Mouse (Mus musculus) midbrain, embryonic 11.5 days (tissue): ENCODE measurements at regions not wholly inside any gene's neighbourhood (a gene's known extent, or its start where the extent isn't known, plus 50 kb on each side); places are given as distances from the start of the nearest gene placed in this dataset.

Experiments used
- ATAC-seq: fragments of 200-750 bp; cut with Nextera tagmentation; 2 replicates; pipeline ENCODE4 v1.8.0; 2017; ENCODE audit warnings: moderate TSS enrichment, moderate library complexity; ENCODE audit not compliant: low FRiP score
- DNase-seq: peaks from one replicate; pipeline ENCODE4 v3.0.0; 2015; ENCODE audit warnings: low spot score; ENCODE audit errors: missing footprints
- H3K27ac ChIP-seq: fragments of 300-500 bp; sonication (generic); 2 replicates; pipeline ENCODE4 v1.5.1; 2014; ENCODE audit warnings: low read depth, low read length
- H3K27me3 ChIP-seq: fragments of 300-500 bp; sonication (generic); 2 replicates; pipeline ENCODE4 v1.6.1; 2014; ENCODE audit warnings: mild to moderate bottlenecking, low read length, moderate library complexity, mixed read lengths; ENCODE audit not compliant: control insufficient read depth, insufficient read depth
- H3K36me3 ChIP-seq: fragments of 300-500 bp; sonication (generic); 2 replicates; pipeline ENCODE4 v1.6.1; 2014; ENCODE audit warnings: mild to moderate bottlenecking, low read length, moderate library complexity, mixed read lengths; ENCODE audit not compliant: control insufficient read depth, insufficient read depth
- H3K4me1 ChIP-seq: fragments of 300-500 bp; sonication (generic); 2 replicates; pipeline ENCODE4 v1.6.1; 2014; ENCODE audit warnings: low read length; ENCODE audit not compliant: control insufficient read depth, insufficient read depth
- H3K4me2 ChIP-seq: fragments of 300-500 bp; sonication (generic); 2 replicates; pipeline ENCODE4 v1.6.1; 2014; ENCODE audit warnings: mild to moderate bottlenecking, moderate library complexity
- H3K4me3 ChIP-seq: fragments of 300-500 bp; sonication (generic); 2 replicates; pipeline ENCODE4 v1.5.1; 2014; ENCODE audit warnings: low read depth, low read length
- H3K9ac ChIP-seq: fragments of 300-500 bp; sonication (generic); 2 replicates; pipeline ENCODE4 v1.6.1; 2014; ENCODE audit warnings: low read length
- H3K9me3 ChIP-seq: fragments of 300-500 bp; sonication (generic); 2 replicates; pipeline ENCODE4 v1.6.1; 2016; ENCODE audit warnings: low read length; ENCODE audit not compliant: control insufficient read depth
- WGBS: fragments of 180-500 bp; shearing (Covaris S2); extraction: QIAGEN DNeasy Blood & Tissue Kit; methylation state at CpG from one replicate; pipeline ENCODE4 v1.1.7; 2014; 5-methylcytosine and 5-hydroxymethylcytosine counted together

- no peaks in the 10 kb centered on the region for H3K36me3 ChIP-seq
- H3K27ac ChIP-seq, result no peak overlapping the region
- no peaks in the 10 kb centered on the region for H3K9me3 ChIP-seq
- no peak for DNase-seq
- H3K9ac ChIP-seq, result no peak overlapping the region
- no peak overlapping the region for H3K4me3 ChIP-seq
- no peak for ATAC-seq
- 72% methylated on average over 5 of the region's 5 CpGs for WGBS
- H3K4me1 ChIP-seq, result no peaks in the 10 kb centered on the region
- no peaks in the 10 kb centered on the region for H3K27me3 ChIP-seq
- no peak overlapping the region for H3K4me2 ChIP-seq
These were observed 152.3 kb upstream of the Avpr1a start for GRCm38 (mm10) chr10:122295921-122296425.

- Histone ChIP-seq H3K27me3 (no peaks in the 10 kb centered on the region), H3K9me3 (no peaks in the 10 kb centered on the region), H3K27ac (no peak overlapping the region), H3K4me3 (no peak overlapping the region), H3K4me2 (no peak overlapping the region), H3K9ac (no peak overlapping the region), H3K4me1 (no peaks in the 10 kb centered on the region), H3K36me3 (no peaks in the 10 kb centered on the region)
- ATAC-seq (no peak), DNase-seq (no peak)
- WGBS, result 84% methylated on average over 2 of the region's 2 CpGs
These were observed 156.7 kb upstream of the Avpr1a start for GRCm38 (mm10) chr10:122291611-122292010.

GRCm38 (mm10) chr10:122291091-122291490, 157.2 kb upstream of the Avpr1a start:
- Histone ChIP-seq H3K4me2 (no peak overlapping the region), H3K9me3 (no peaks in the 10 kb centered on the region), H3K4me1 (no peaks in the 10 kb centered on the region), H3K9ac (no peak overlapping the region), H3K4me3 (no peak overlapping the region), H3K27ac (no peak overlapping the region), H3K27me3 (no peaks in the 10 kb centered on the region), H3K36me3 (no peaks in the 10 kb centered on the region)
- no peak for DNase-seq
- no peak for ATAC-seq
- 86% methylated on average over 5 of the region's 5 CpGs for WGBS

GRCm38 (mm10) chr10:122274885-122275284, 173.4 kb upstream of the Avpr1a start:
- 69% methylated on average over 1 of the region's 1 CpGs for WGBS

GRCm38 (mm10) chr10:122274181-122274580, 174.1 kb upstream of the Avpr1a start:
- no peaks in the 10 kb centered on the region for H3K4me1 ChIP-seq
- H3K36me3 ChIP-seq, result no peaks in the 10 kb centered on the region
- no peaks in the 10 kb centered on the region for H3K9me3 ChIP-seq
- no peak overlapping the region for H3K27ac ChIP-seq
- no peak overlapping the region for H3K9ac ChIP-seq
- DNase-seq, result no peak
- ATAC-seq, result no peak
- H3K4me3 ChIP-seq, result no peak overlapping the region
- no peak overlapping the region for H3K4me2 ChIP-seq
- WGBS, result 94% methylated on average over 3 of the region's 3 CpGs
- no peaks in the 10 kb centered on the region for H3K27me3 ChIP-seq

More at GRCm38 (mm10) chr10:122274885-122275284, 173.4 kb upstream of the Avpr1a start:
- no peak for DNase-seq
- Histone ChIP-seq H3K4me1 (no peaks in the 10 kb centered on the region), H3K4me2 (no peak overlapping the region), H3K27me3 (no peaks in the 10 kb centered on the region), H3K9ac (no peak overlapping the region), H3K36me3 (no peaks in the 10 kb centered on the region), H3K9me3 (no peaks in the 10 kb centered on the region), H3K27ac (no peak overlapping the region), H3K4me3 (no peak overlapping the region)
- ATAC-seq, result no peak

- Histone ChIP-seq H3K4me2 (no peak overlapping the region), H3K27me3 (no peaks in the 10 kb centered on the region), H3K27ac (no peak overlapping the region), H3K4me3 (no peak overlapping the region), H3K9me3 (no peaks in the 10 kb centered on the region), H3K36me3 (no peaks in the 10 kb centered on the region), H3K9ac (no peak overlapping the region), H3K4me1 (no peaks in the 10 kb centered on the region)
- DNase-seq (no peak), ATAC-seq (no peak)
- 70% methylated on average over 1 of the region's 1 CpGs for WGBS
These were observed 166.9 kb upstream of the Rxylt1 start for GRCm38 (mm10) chr10:122264070-122264469.

- Histone ChIP-seq H3K9me3 (no peaks in the 10 kb centered on the region), H3K27ac (no peak overlapping the region), H3K4me1 (no peaks in the 10 kb centered on the region), H3K9ac (no peak overlapping the region), H3K4me2 (no peak overlapping the region), H3K27me3 (no peaks in the 10 kb centered on the region), H3K4me3 (no peak overlapping the region), H3K36me3 (no peaks in the 10 kb centered on the region)
- ATAC-seq (no peak), DNase-seq (no peak)
- 73% methylated on average over 4 of the region's 4 CpGs for WGBS
These were observed 162.2 kb upstream of the Rxylt1 start for GRCm38 (mm10) chr10:122259354-122259753.

- H3K9ac ChIP-seq, result no peak overlapping the region
- H3K4me2 ChIP-seq, result no peak overlapping the region
- DNase-seq, result no peak
- no peak for ATAC-seq
- no peak overlapping the region for H3K4me3 ChIP-seq
- H3K36me3 ChIP-seq, result no peaks in the 10 kb centered on the region
- no peak overlapping the region for H3K27ac ChIP-seq
- H3K9me3 ChIP-seq, result no peaks in the 10 kb centered on the region
- H3K27me3 ChIP-seq, result no peaks in the 10 kb centered on the region
- 95% methylated on average over 3 of the region's 3 CpGs for WGBS
- H3K4me1 ChIP-seq, result no peaks in the 10 kb centered on the region
These were observed 161.5 kb upstream of the Rxylt1 start for GRCm38 (mm10) chr10:122258711-122259110.

- Histone ChIP-seq H3K4me2 (no peak overlapping the region), H3K27ac (no peak overlapping the region), H3K9ac (no peak overlapping the region), H3K4me3 (no peak overlapping the region), H3K4me1 (no peaks in the 10 kb centered on the region), H3K36me3 (no peaks in the 10 kb centered on the region), H3K9me3 (no peaks in the 10 kb centered on the region), H3K27me3 (no peaks in the 10 kb centered on the region)
- DNase-seq (no peak), ATAC-seq (no peak)
- WGBS, result 89% methylated on average over 7 of the region's 7 CpGs
These were observed 134.6 kb upstream of the Rxylt1 start for GRCm38 (mm10) chr10:122231818-122232217.

- no peaks in the 10 kb centered on the region for H3K4me1 ChIP-seq
- H3K27ac ChIP-seq, result no peak overlapping the region
- no peak overlapping the region for H3K4me3 ChIP-seq
- H3K9me3 ChIP-seq, result no peaks in the 10 kb centered on the region
- no peaks in the 10 kb centered on the region for H3K27me3 ChIP-seq
- no peak overlapping the region for H3K9ac ChIP-seq
- peak; percentile 81 for DNase-seq
- no peaks in the 10 kb centered on the region for H3K36me3 ChIP-seq
- 80% methylated on average over 11 of the region's 11 CpGs for WGBS
- no peak overlapping the region for H3K4me2 ChIP-seq
- ATAC-seq, result no peak
These were observed 133.6 kb upstream of the Rxylt1 start for GRCm38 (mm10) chr10:122230746-122231145.
